Mouse (Mus musculus) embryonic facial prominence, embryonic 14.5 days (tissue): ENCODE results near the gene Dcn. TPM values are rescaled to one million over a fixed set of nuclear protein-coding genes. Genes with fewer than 3 reads are reported as not detected.

ENCODE experiments used
- ATAC-seq: fragments of 200-750 bp; cut with Nextera tagmentation; 2 replicates; pipeline ENCODE4 v1.8.0; 2017; ENCODE audit warnings: low read depth, moderate number of reproducible peaks, moderate TSS enrichment
- DNase-seq: peaks from one replicate; pipeline ENCODE4 v3.0.0-alpha.2; 2015; ENCODE audit warnings: low spot score
- H3K27ac ChIP-seq: fragments of 300-500 bp; sonication (generic); replicated peaks from 2 replicates; pipeline ENCODE4 v1.5.1; 2014; ENCODE audit warnings: low read depth, mild to moderate bottlenecking, low read length, moderate library complexity
- H3K27me3 ChIP-seq: fragments of 300-500 bp; sonication (generic); replicated peaks from 2 replicates; pipeline ENCODE4 v1.6.1; 2014; ENCODE audit warnings: low read length; ENCODE audit not compliant: control insufficient read depth, insufficient read depth
- H3K36me3 ChIP-seq: fragments of 300-500 bp; sonication (generic); 2 replicates; pipeline ENCODE4 v1.6.1; 2014; ENCODE audit warnings: low read length, mixed read lengths; ENCODE audit not compliant: control insufficient read depth, insufficient read depth
- H3K4me1 ChIP-seq: fragments of 300-500 bp; sonication (generic); 2 replicates; pipeline ENCODE4 v1.6.1; 2014; ENCODE audit warnings: antibody characterized with exemption, low read length; ENCODE audit not compliant: control insufficient read depth, insufficient read depth
- H3K4me2 ChIP-seq: fragments of 300-500 bp; sonication (generic); 2 replicates; pipeline ENCODE4 v1.6.1; 2014; ENCODE audit warnings: low read depth, mild to moderate bottlenecking, low read length, moderate library complexity, mixed read lengths
- H3K4me3 ChIP-seq: fragments of 300-500 bp; sonication (generic); 2 replicates; pipeline ENCODE4 v1.5.1; 2014; ENCODE audit warnings: low read depth, mild to moderate bottlenecking, low read length
- H3K9ac ChIP-seq: fragments of 300-500 bp; sonication (generic); 2 replicates; pipeline ENCODE4 v1.6.1; 2014; ENCODE audit warnings: low read depth, mild to moderate bottlenecking, low read length, moderate library complexity, mixed read lengths
- H3K9me3 ChIP-seq: fragments of 300-500 bp; sonication (generic); 2 replicates; pipeline ENCODE4 v1.6.1; 2016; ENCODE audit warnings: low read length; ENCODE audit not compliant: control insufficient read depth
- WGBS: fragments of 180-500 bp; shearing (Covaris S2); extraction: QIAGEN DNeasy Blood & Tissue Kit; methylation state at CpG from one replicate; pipeline ENCODE4 v1.1.7; 2014; 5-methylcytosine and 5-hydroxymethylcytosine counted together
- polyA plus RNA-seq: library from polyadenylated mRNA; unstranded; fragments of >200 nt; fragmentation: Nextera tagmentation; extraction: Ambion mirVana; gene quantifications from 2 replicates; pipeline ENCODE4 v1.2.1, GENCODE M21; 2014

Dcn gene
- 710 and 776 TPM in 2 replicates for polyA plus RNA-seq

GRCm38 (mm10) chr10:97479004-97479766 is at the start of gene Dcn:
TSS of gene Dcn (plus strand) at chr10:97479609.
- Histone ChIP-seq H3K4me1 (peaks cover 22% of the 10 kb centered on the region), H3K4me2 (peak within 1 kb of the TSS; percentile 48), H3K36me3 (no peaks in the 10 kb centered on the region), H3K9me3 (no peaks in the 10 kb centered on the region), H3K4me3 (peak within 1 kb of the TSS; percentile 31), H3K9ac (peak within 1 kb of the TSS; percentile 56), H3K27ac (peak within 1 kb of the TSS; percentile 93), H3K27me3 (no peaks in the 10 kb centered on the region)
- peak; percentile 95 for DNase-seq
- WGBS = 6% methylated on average over 7 of the region's 7 CpGs
- ATAC-seq = peak; percentile 96

DNA sequence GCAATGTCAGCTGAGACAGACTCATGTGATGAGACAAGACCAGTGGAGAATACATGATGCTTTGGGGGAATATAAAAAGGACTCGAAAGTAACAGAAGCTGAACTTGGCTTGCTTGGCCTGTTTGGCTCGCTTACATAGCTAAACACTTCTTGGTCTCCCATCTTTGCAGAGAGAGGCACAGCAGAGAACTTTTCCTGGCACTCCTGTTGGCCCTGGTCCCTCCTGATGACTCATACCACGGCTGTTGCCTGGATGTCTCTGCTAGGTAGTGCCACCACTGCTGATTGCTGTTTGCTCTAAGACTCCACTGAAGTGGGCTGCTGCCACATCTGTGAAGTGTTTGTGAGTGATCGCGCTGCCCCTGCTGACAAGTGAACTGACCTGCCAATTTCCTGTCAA is 42.7 kb upstream of the Dcn start:
- no peaks in the 10 kb centered on the region for H3K4me1 ChIP-seq
- H3K27ac ChIP-seq = no peak overlapping the region
- DNase-seq (no peak), ATAC-seq (no peak)
- H3K4me3 ChIP-seq = no peak overlapping the region
- H3K27me3 ChIP-seq = no peaks in the 10 kb centered on the region
- no peak overlapping the region for H3K4me2 ChIP-seq
- no peak overlapping the region for H3K9ac ChIP-seq
- WGBS = 65% methylated on average over 5 of the region's 5 CpGs
- no peaks in the 10 kb centered on the region for H3K36me3 ChIP-seq
- no peaks in the 10 kb centered on the region for H3K9me3 ChIP-seq

- WGBS = 37% methylated on average over 2 of the region's 2 CpGs
- Histone ChIP-seq H3K27me3 (no peaks in the 10 kb centered on the region), H3K9me3 (no peaks in the 10 kb centered on the region), H3K36me3 (no peaks in the 10 kb centered on the region), H3K9ac (no peak overlapping the region), H3K27ac (no peak overlapping the region), H3K4me1 (no peaks in the 10 kb centered on the region), H3K4me3 (no peak overlapping the region), H3K4me2 (no peak overlapping the region)
- peak; percentile 42 for DNase-seq
- no peak for ATAC-seq
Observed at GRCm38 (mm10) chr10:97442300-97442699, 37.1 kb upstream of the Dcn start.

DNA sequence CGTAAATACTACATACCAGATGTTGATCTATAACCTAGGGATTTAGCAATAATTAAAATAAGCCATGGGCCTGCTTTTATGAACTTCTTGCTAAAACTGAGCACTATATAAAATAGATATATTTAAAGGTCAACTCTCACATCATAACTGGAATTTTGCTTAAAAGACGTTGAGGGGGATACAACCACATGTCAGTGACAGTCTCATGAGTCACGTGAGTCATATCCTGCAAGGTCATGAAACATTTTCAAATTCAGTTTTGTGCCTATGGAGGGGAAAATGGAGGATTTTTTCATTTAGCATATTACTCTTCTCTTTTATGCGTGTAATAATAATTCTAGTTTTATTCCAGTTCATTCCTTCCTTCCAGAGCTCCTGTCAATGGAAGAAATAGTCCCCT is 32.9 kb upstream of the Dcn start:
- ATAC-seq (no peak), DNase-seq (no peak)
- no peak overlapping the region for H3K4me2 ChIP-seq
- no peak overlapping the region for H3K9ac ChIP-seq
- peaks cover 4% of the 10 kb centered on the region; the same call in 1 of the 2 replicates for H3K9me3 ChIP-seq
- 62% methylated on average over 4 of the region's 4 CpGs for whole genome bisulfite sequencing
- no peak overlapping the region; the same call in 1 of the 2 replicates for H3K27ac ChIP-seq
- no peaks in the 10 kb centered on the region for H3K4me1 ChIP-seq
- H3K36me3 ChIP-seq = no peaks in the 10 kb centered on the region
- no peaks in the 10 kb centered on the region for H3K27me3 ChIP-seq
- H3K4me3 ChIP-seq = no peak overlapping the region

- no peak for DNase-seq
- H3K36me3 ChIP-seq = no peaks in the 10 kb centered on the region
- H3K27me3 ChIP-seq = no peaks in the 10 kb centered on the region
- WGBS = 46% methylated on average over 1 of the region's 1 CpGs
- H3K4me3 ChIP-seq = no peak overlapping the region
- peaks cover 7% of the 10 kb centered on the region; the same call in 1 of the 2 replicates for H3K4me1 ChIP-seq
- no peak overlapping the region for H3K9ac ChIP-seq
- H3K27ac ChIP-seq = no peak overlapping the region
- no peak for ATAC-seq
- H3K9me3 ChIP-seq = peaks cover 4% of the 10 kb centered on the region; the same call in 1 of the 2 replicates
- no peak overlapping the region for H3K4me2 ChIP-seq
Observed at GRCm38 (mm10) chr10:97452886-97453285, 26.5 kb upstream of the Dcn start.

DNA sequence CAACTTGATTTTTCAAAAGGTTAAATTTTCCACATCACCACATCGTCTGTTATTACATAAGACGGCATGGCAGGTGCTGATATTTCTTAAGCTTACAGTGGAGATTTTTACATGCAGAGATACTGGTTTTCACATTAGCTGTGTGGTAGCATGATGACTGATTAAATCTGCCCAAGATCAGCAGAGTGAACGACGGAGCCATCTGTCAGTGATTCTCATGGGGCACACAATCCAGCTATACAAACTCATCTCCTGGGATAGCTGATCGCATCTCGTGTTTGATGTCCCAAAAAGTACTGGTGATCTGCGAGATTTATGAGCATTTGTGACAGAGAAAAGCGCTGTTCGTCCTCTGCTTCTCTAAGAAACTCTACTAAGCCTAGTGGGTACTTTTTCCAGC is 25.9 kb upstream of the Dcn start:
- no peaks in the 10 kb centered on the region for H3K36me3 ChIP-seq
- no peak overlapping the region for H3K4me3 ChIP-seq
- no peak overlapping the region for H3K27ac ChIP-seq
- no peak overlapping the region for H3K4me2 ChIP-seq
- no peaks in the 10 kb centered on the region for H3K27me3 ChIP-seq
- ATAC-seq (no peak; the same call in 1 of the 2 replicates), DNase-seq (no peak)
- WGBS = 67% methylated on average over 9 of the region's 9 CpGs
- H3K9ac ChIP-seq = no peak overlapping the region
- peaks cover 7% of the 10 kb centered on the region; the same call in 1 of the 2 replicates for H3K4me1 ChIP-seq
- peaks cover 4% of the 10 kb centered on the region; the same call in 1 of the 2 replicates for H3K9me3 ChIP-seq

DNA sequence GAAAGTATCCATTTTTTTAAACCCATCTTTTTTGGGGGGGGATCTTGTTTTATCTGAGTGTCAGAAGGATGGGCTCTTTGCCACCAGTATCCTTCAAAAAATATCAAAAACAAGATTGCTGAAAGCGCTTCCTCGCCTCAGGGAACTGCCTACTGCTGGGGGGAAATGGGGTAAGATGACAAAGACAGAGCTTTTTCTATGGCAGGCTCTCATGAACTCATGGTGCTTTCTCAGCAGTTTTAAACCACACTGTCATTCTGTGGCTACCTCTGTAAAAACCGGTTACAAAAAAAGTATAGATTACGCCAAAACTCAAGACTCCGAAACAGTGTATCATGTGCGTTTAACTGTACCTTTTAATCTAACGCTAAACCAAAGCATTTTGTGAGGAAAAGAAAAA is 22.4 kb upstream of the Dcn start:
- Histone ChIP-seq H3K9ac (no peak overlapping the region), H3K4me2 (no peak overlapping the region), H3K4me1 (peaks cover 7% of the 10 kb centered on the region; the same call in 1 of the 2 replicates), H3K36me3 (no peaks in the 10 kb centered on the region), H3K4me3 (no peak overlapping the region), H3K27me3 (no peaks in the 10 kb centered on the region), H3K27ac (peak overlapping the region; percentile 28; the same call in 1 of the 2 replicates), H3K9me3 (no peaks in the 10 kb centered on the region)
- DNase-seq (peak; percentile 55), ATAC-seq (no peak)
- WGBS = 74% methylated on average over 7 of the region's 7 CpGs

- ATAC-seq (no peak), DNase-seq (peak; percentile 24)
- Histone ChIP-seq H3K9me3 (no peaks in the 10 kb centered on the region), H3K27ac (no peak overlapping the region), H3K9ac (no peak overlapping the region), H3K4me2 (no peak overlapping the region), H3K27me3 (no peaks in the 10 kb centered on the region), H3K36me3 (no peaks in the 10 kb centered on the region), H3K4me3 (no peak overlapping the region), H3K4me1 (peaks cover 5% of the 10 kb centered on the region; the same call in 1 of the 2 replicates)
- WGBS = 50% methylated on average over 3 of the region's 3 CpGs
Observed at GRCm38 (mm10) chr10:97466818-97467217, 12.6 kb upstream of the Dcn start.
